Mouse (Mus musculus): ENCODE data around the gene Bcas1. TPM values are rescaled to one million over a fixed set of nuclear protein-coding genes. Genes with fewer than 3 reads are reported as not detected.

Bcas1 gene
- polyA plus RNA-seq, 1 experiment: not detected

- Histone ChIP-seq H3K4me3 (ENCODE audit: insufficient read depth, poor library complexity, severe bottlenecking) (no peak overlapping the region), H3ac (ENCODE audit: control insufficient read depth, insufficient read length, low read depth) (no peak overlapping the region), H3K79me2 (ENCODE audit: control insufficient read depth, insufficient read depth) (no peaks in the 10 kb centered on the region), H3K36me3 (ENCODE audit: control insufficient read depth, insufficient read depth) (no peaks in the 10 kb centered on the region), H3K79me3 (ENCODE audit: low read depth) (no peaks in the 10 kb centered on the region), H3K27me3 (ENCODE audit: control insufficient read depth, insufficient read depth, insufficient read length) (no peaks in the 10 kb centered on the region)
- TF ChIP-seq MYOD1 (IDR thresholded peaks at IDR 0.05; ENCODE audit: control insufficient read depth, insufficient read length, low read depth) (peak; percentile 14), MAX (IDR thresholded peaks at IDR 0.05) (no peak)
Measured at GRCm38 (mm10) chr2:170336266-170336760, 91.3 kb downstream of the Bcas1 start.

- Histone ChIP-seq H3K4me3 (ENCODE audit: insufficient read depth, poor library complexity, severe bottlenecking) (no peak overlapping the region), H3K79me3 (ENCODE audit: low read depth) (no peaks in the 10 kb centered on the region), H3K27me3 (ENCODE audit: control insufficient read depth, insufficient read depth, insufficient read length) (no peaks in the 10 kb centered on the region), H3K36me3 (ENCODE audit: control insufficient read depth, insufficient read depth) (no peaks in the 10 kb centered on the region), H3ac (ENCODE audit: control insufficient read depth, insufficient read length, low read depth) (no peak overlapping the region), H3K79me2 (ENCODE audit: control insufficient read depth, insufficient read depth) (no peaks in the 10 kb centered on the region)
- TF ChIP-seq USF1 (IDR thresholded peaks at IDR 0.05; ENCODE audit: low read depth) (no peak), CEBPB (IDR thresholded peaks at IDR 0.05; ENCODE audit: low read depth) (no peak), MYOD1 (IDR thresholded peaks at IDR 0.05; ENCODE audit: control insufficient read depth, insufficient read length, low read depth) (no peak), CTCF (IDR thresholded peaks at IDR 0.05; ENCODE audit: control insufficient read depth, insufficient read depth, insufficient read length) (no peak), MYOG (IDR thresholded peaks at IDR 0.05; ENCODE audit: control insufficient read depth, extremely low read depth, insufficient read length) (no peak), MAX (IDR thresholded peaks at IDR 0.05) (no peak), FOSL1 (IDR thresholded peaks at IDR 0.05; ENCODE audit: insufficient read depth, low read length, poor library complexity, severe bottlenecking) (no peak)
Measured at GRCm38 (mm10) chr2:170335168-170335567, 92.5 kb downstream of the Bcas1 start.

GRCm38 (mm10) chr2:170331870-170332269, 95.8 kb downstream of the Bcas1 start:
- Histone ChIP-seq H3K79me2 (ENCODE audit: control insufficient read depth, insufficient read depth) (no peaks in the 10 kb centered on the region), H3ac (ENCODE audit: control insufficient read depth, insufficient read length, low read depth) (no peak overlapping the region), H3K27me3 (ENCODE audit: control insufficient read depth, insufficient read depth, insufficient read length) (no peaks in the 10 kb centered on the region), H3K36me3 (ENCODE audit: control insufficient read depth, insufficient read depth) (no peaks in the 10 kb centered on the region), H3K79me3 (ENCODE audit: low read depth) (no peaks in the 10 kb centered on the region), H3K4me3 (ENCODE audit: insufficient read depth, poor library complexity, severe bottlenecking) (no peak overlapping the region)
- no peak for TF ChIP-seq MAX (IDR thresholded peaks at IDR 0.05)
- TF ChIP-seq USF1 (IDR thresholded peaks at IDR 0.05; ENCODE audit: low read depth): no peak
- no peak for TF ChIP-seq MYOG (IDR thresholded peaks at IDR 0.05; ENCODE audit: control insufficient read depth, extremely low read depth, insufficient read length)
- no peak for TF ChIP-seq CEBPB (IDR thresholded peaks at IDR 0.05; ENCODE audit: low read depth)
- no peak for TF ChIP-seq MYOD1 (IDR thresholded peaks at IDR 0.05; ENCODE audit: control insufficient read depth, insufficient read length, low read depth)
- no peak for TF ChIP-seq FOSL1 (IDR thresholded peaks at IDR 0.05; ENCODE audit: insufficient read depth, low read length, poor library complexity, severe bottlenecking)
- TF ChIP-seq CTCF (IDR thresholded peaks at IDR 0.05; ENCODE audit: control insufficient read depth, insufficient read depth, insufficient read length): no peak

- TF ChIP-seq CTCF (IDR thresholded peaks at IDR 0.05; ENCODE audit: control insufficient read depth, insufficient read depth, insufficient read length): no peak
- no peak for TF ChIP-seq FOSL1 (IDR thresholded peaks at IDR 0.05; ENCODE audit: insufficient read depth, low read length, poor library complexity, severe bottlenecking)
- TF ChIP-seq USF1 (IDR thresholded peaks at IDR 0.05; ENCODE audit: low read depth): no peak
- no peak for TF ChIP-seq MYOD1 (IDR thresholded peaks at IDR 0.05; ENCODE audit: control insufficient read depth, insufficient read length, low read depth)
- no peak for TF ChIP-seq MYOG (IDR thresholded peaks at IDR 0.05; ENCODE audit: control insufficient read depth, extremely low read depth, insufficient read length)
- TF ChIP-seq CEBPB (IDR thresholded peaks at IDR 0.05; ENCODE audit: low read depth): no peak
- no peak for TF ChIP-seq MAX (IDR thresholded peaks at IDR 0.05)
- H3K36me3 ChIP-seq (ENCODE audit: control insufficient read depth, insufficient read depth): no peaks in the 10 kb centered on the region
- H3K27me3 ChIP-seq (ENCODE audit: control insufficient read depth, insufficient read depth, insufficient read length): no peaks in the 10 kb centered on the region
- no peak overlapping the region for H3K4me3 ChIP-seq (ENCODE audit: insufficient read depth, poor library complexity, severe bottlenecking)
- H3ac ChIP-seq (ENCODE audit: control insufficient read depth, insufficient read length, low read depth): no peak overlapping the region
- H3K79me3 ChIP-seq (ENCODE audit: low read depth): no peaks in the 10 kb centered on the region
- no peaks in the 10 kb centered on the region for H3K79me2 ChIP-seq (ENCODE audit: control insufficient read depth, insufficient read depth)
Measured at GRCm38 (mm10) chr2:170330466-170330865, 97.2 kb downstream of the Bcas1 start.

- no peak for TF ChIP-seq MYOD1 (IDR thresholded peaks at IDR 0.05; ENCODE audit: control insufficient read depth, insufficient read length, low read depth)
- no peak for TF ChIP-seq MYOG (IDR thresholded peaks at IDR 0.05; ENCODE audit: control insufficient read depth, extremely low read depth, insufficient read length)
- TF ChIP-seq CTCF (IDR thresholded peaks at IDR 0.05; ENCODE audit: control insufficient read depth, insufficient read depth, insufficient read length): no peak
- no peak for TF ChIP-seq FOSL1 (IDR thresholded peaks at IDR 0.05; ENCODE audit: insufficient read depth, low read length, poor library complexity, severe bottlenecking)
- Histone ChIP-seq H3K36me3 (ENCODE audit: control insufficient read depth, insufficient read depth) (no peaks in the 10 kb centered on the region), H3K79me3 (ENCODE audit: low read depth) (no peaks in the 10 kb centered on the region), H3K4me3 (ENCODE audit: insufficient read depth, poor library complexity, severe bottlenecking) (no peak overlapping the region), H3ac (ENCODE audit: control insufficient read depth, insufficient read length, low read depth) (no peak overlapping the region), H3K79me2 (ENCODE audit: control insufficient read depth, insufficient read depth) (no peaks in the 10 kb centered on the region), H3K27me3 (ENCODE audit: control insufficient read depth, insufficient read depth, insufficient read length) (no peaks in the 10 kb centered on the region)
Measured at GRCm38 (mm10) chr2:170329921-170330320, 97.7 kb downstream of the Bcas1 start.

GRCm38 (mm10) chr2:170323925-170324347, 103.7 kb downstream of the Bcas1 start:
- Histone ChIP-seq H3K79me3 (ENCODE audit: low read depth) (no peaks in the 10 kb centered on the region), H3K27me3 (ENCODE audit: control insufficient read depth, insufficient read depth, insufficient read length) (no peaks in the 10 kb centered on the region), H3K4me3 (ENCODE audit: insufficient read depth, poor library complexity, severe bottlenecking) (no peak overlapping the region), H3K79me2 (ENCODE audit: control insufficient read depth, insufficient read depth) (no peaks in the 10 kb centered on the region), H3K36me3 (ENCODE audit: control insufficient read depth, insufficient read depth) (no peaks in the 10 kb centered on the region), H3ac (ENCODE audit: control insufficient read depth, insufficient read length, low read depth) (no peak overlapping the region)
- no peak for TF ChIP-seq FOSL1 (IDR thresholded peaks at IDR 0.05; ENCODE audit: insufficient read depth, low read length, poor library complexity, severe bottlenecking)
- TF ChIP-seq USF1 (IDR thresholded peaks at IDR 0.05; ENCODE audit: low read depth): no peak
- no peak for TF ChIP-seq MYOD1 (IDR thresholded peaks at IDR 0.05; ENCODE audit: control insufficient read depth, insufficient read length, low read depth)
- TF ChIP-seq CTCF (IDR thresholded peaks at IDR 0.05; ENCODE audit: control insufficient read depth, insufficient read depth, insufficient read length): no peak
- TF ChIP-seq MYOG (IDR thresholded peaks at IDR 0.05; ENCODE audit: control insufficient read depth, extremely low read depth, insufficient read length): no peak
- TF ChIP-seq CEBPB (IDR thresholded peaks at IDR 0.05; ENCODE audit: low read depth): no peak
- no peak for TF ChIP-seq MAX (IDR thresholded peaks at IDR 0.05)

Measured in C2C12 (cell line).